Mouse (Mus musculus) thymus, adult 2 months (tissue): ENCODE data around the gene Cish. TPM values are rescaled to one million over a fixed set of nuclear protein-coding genes. Genes with fewer than 3 reads are reported as not detected.

Experiments
- DNase-seq: peaks from one replicate; pipeline ENCODE4 v3.0.0; 2021
- H3K27ac ChIP-seq: fragments of 200-500 bp; 2 replicates; pipeline ENCODE4 v1.5.1; 2012; ENCODE audit warnings: low read length, control low read depth; ENCODE audit not compliant: control insufficient read depth, insufficient read depth
- H3K27me3 ChIP-seq: fragments of 200-500 bp; 2 replicates; pipeline ENCODE4 v1.6.1; 2012; ENCODE audit warnings: mild to moderate bottlenecking, low read length, moderate library complexity, mixed read lengths; ENCODE audit not compliant: control insufficient read depth, insufficient read depth
- H3K36me3 ChIP-seq: fragments of 200-500 bp; 2 replicates; pipeline ENCODE4 v1.6.1; 2012; ENCODE audit warnings: mild to moderate bottlenecking, low read length, moderate library complexity; ENCODE audit not compliant: control insufficient read depth, insufficient read depth
- H3K4me1 ChIP-seq: fragments of 200-500 bp; replicated peaks from 2 replicates; pipeline ENCODE4 v1.6.1; 2012; ENCODE audit warnings: low read length; ENCODE audit not compliant: control insufficient read depth, insufficient read depth
- H3K4me3 ChIP-seq: fragments of 200-500 bp; 2 replicates; pipeline ENCODE4 v1.5.1; 2012; ENCODE audit warnings: mild to moderate bottlenecking, low read length, control low read depth, moderate library complexity; ENCODE audit not compliant: control insufficient read depth, insufficient read depth
- CTCF ChIP-seq: fragments of 200-500 bp; IDR thresholded peaks from 2 replicates; pipeline ENCODE4 v1.5.1; 2012; ENCODE audit warnings: mild to moderate bottlenecking, control low read depth, low read length, moderate library complexity, borderline replicate concordance; ENCODE audit not compliant: control insufficient read depth, poor library complexity, insufficient read depth; ENCODE audit errors: extremely low read depth
- POLR2A ChIP-seq: fragments of 200-500 bp; IDR thresholded peaks from 2 replicates; pipeline ENCODE4 v1.6.1; 2012; ENCODE audit warnings: mild to moderate bottlenecking, low read length, control low read depth, moderate library complexity; ENCODE audit not compliant: control insufficient read depth, poor library complexity, insufficient read depth; ENCODE audit errors: extremely low read depth
- WGBS: fragments of 180-500 bp; shearing (Covaris S2); methylation state at CpG from one replicate; pipeline ENCODE4 v1.1.7; 2018; 5-methylcytosine and 5-hydroxymethylcytosine counted together
- polyA plus RNA-seq: library from polyadenylated mRNA; depleted of rRNA; stranded (reverse); fragments of >200 nt; gene quantifications from 2 replicates; pipeline ENCODE4 v1.2.3, GENCODE M21; 2012

Gene Cish
- polyA plus RNA-seq, 1 experiment: 39.6 TPM

GRCm38 (mm10) chr9:107340911-107341645 is 45.3 kb downstream of the Cish start:
- Histone ChIP-seq H3K4me1 (peaks cover 26% of the 10 kb centered on the region), H3K27me3 (no peaks in the 10 kb centered on the region), H3K27ac (no peak overlapping the region), H3K36me3 (no peaks in the 10 kb centered on the region), H3K4me3 (peak overlapping the region; percentile 51)
- DNase-seq: no peak
- TF ChIP-seq CTCF: no peak
- no peak for TF ChIP-seq POLR2A
- WGBS: 58% methylated on average over 12 of the region's 12 CpGs

GRCm38 (mm10) chr9:107342201-107342709 is 46.4 kb downstream of the Cish start:
- TF ChIP-seq CTCF (no peak), POLR2A (no peak)
- no peak overlapping the region for H3K27ac ChIP-seq
- H3K36me3 ChIP-seq: no peaks in the 10 kb centered on the region
- no peaks in the 10 kb centered on the region for H3K27me3 ChIP-seq
- no peak for DNase-seq
- H3K4me1 ChIP-seq: peaks cover 26% of the 10 kb centered on the region
- no peak overlapping the region for H3K4me3 ChIP-seq
- 28% methylated on average over 11 of the region's 11 CpGs for WGBS

- 76% methylated on average over 8 of the region's 8 CpGs for WGBS
- no peak overlapping the region for H3K27ac ChIP-seq
Observed at GRCm38 (mm10) chr9:107343146-107343943, 47.5 kb downstream of the Cish start.

GRCm38 (mm10) chr9:107344027-107344426 is 48.2 kb downstream of the Cish start:
- no peaks in the 10 kb centered on the region for H3K27me3 ChIP-seq
- no peak overlapping the region for H3K27ac ChIP-seq
- 90% methylated on average over 6 of the region's 6 CpGs for WGBS
- H3K4me1 ChIP-seq: peaks cover 23% of the 10 kb centered on the region
- TF ChIP-seq POLR2A (no peak), CTCF (no peak)
- no peaks in the 10 kb centered on the region for H3K36me3 ChIP-seq
- DNase-seq: no peak
- H3K4me3 ChIP-seq: no peak overlapping the region

More at GRCm38 (mm10) chr9:107343146-107343943, 47.5 kb downstream of the Cish start:
- Histone ChIP-seq H3K27me3 (no peaks in the 10 kb centered on the region), H3K4me1 (peaks cover 26% of the 10 kb centered on the region), H3K36me3 (no peaks in the 10 kb centered on the region), H3K4me3 (no peak overlapping the region)
- TF ChIP-seq CTCF: no peak
- no peak for TF ChIP-seq POLR2A
- DNase-seq: no peak

- Histone ChIP-seq H3K4me3 (no peak overlapping the region), H3K36me3 (no peaks in the 10 kb centered on the region), H3K27me3 (no peaks in the 10 kb centered on the region), H3K27ac (no peak overlapping the region), H3K4me1 (peaks cover 14% of the 10 kb centered on the region)
- no peak for TF ChIP-seq CTCF
- TF ChIP-seq POLR2A: no peak
- DNase-seq: no peak
- WGBS: 92% methylated on average over 8 of the region's 8 CpGs
Observed at GRCm38 (mm10) chr9:107346081-107346480, 50.3 kb downstream of the Cish start.

GRCm38 (mm10) chr9:107347586-107348183 is 51.9 kb downstream of the Cish start:
- Histone ChIP-seq H3K4me1 (peaks cover 4% of the 10 kb centered on the region; the same call in 1 of the 2 replicates), H3K4me3 (no peak overlapping the region), H3K27me3 (no peaks in the 10 kb centered on the region), H3K36me3 (no peaks in the 10 kb centered on the region), H3K27ac (no peak overlapping the region)
- WGBS: 73% methylated on average over 9 of the region's 9 CpGs
- TF ChIP-seq POLR2A (no peak), CTCF (no peak)
- no peak for DNase-seq
